Mouse (Mus musculus): ENCODE measurements around the gene Blvrb. TPM values are rescaled to one million over a fixed set of nuclear protein-coding genes. Genes with fewer than 3 reads are reported as not detected.
A peak's percentile ranks its signal among the peaks of the same experiment; 100 is the strongest.

The Blvrb gene
- total and polyA plus RNA-seq, 3 experiments: 210 to 245 TPM; not detected in 1

GRCm38 (mm10) chr7:27472596-27472995 is 24.8 kb downstream of the Blvrb start:
- peak; percentile 64 for DNase-seq (ENCODE audit: low read depth, low spot score)
- Histone ChIP-seq H3K27me3 (ENCODE audit: control insufficient read depth in 1 of 2, insufficient read depth in 2 of 2, low read length in 2 of 2) (no peaks in the 10 kb centered on the region), H3K27ac (ENCODE audit: control insufficient read depth, low read depth, low read length) (peak overlapping the region; percentile 67), H3K36me3 (ENCODE audit: control insufficient read depth in 1 of 2, insufficient read depth in 2 of 2, low read length in 2 of 2) (peaks cover 0 to 10% of the 10 kb centered on the region in 2 experiments; a peak in 2 of 4 replicates), H3K4me3 (ENCODE audit: control insufficient read depth in 1 of 2, insufficient read depth in 1 of 2, low read depth in 2 of 2, low read length in 2 of 2) (peak overlapping the region; percentile 56 to 97), H3K9me3 (replicated peaks; ENCODE audit: insufficient read depth, low read length) (no peaks in the 10 kb centered on the region), H3K4me1 (ENCODE audit: control insufficient read depth in 1 of 2, insufficient read depth in 2 of 2, low read length in 2 of 2) (peaks cover 2 to 9% of the 10 kb centered on the region in 2 experiments; a peak in 3 of 4 replicates), H3K9ac (ENCODE audit: control insufficient read depth, low read depth, low read length, poor library complexity, severe bottlenecking) (peak overlapping the region; percentile 60), H3K79me2 (ENCODE audit: control insufficient read depth, insufficient read depth, low read length, poor library complexity) (no peaks in the 10 kb centered on the region; the same call in 1 of the 2 replicates)
- TF ChIP-seq ELF1 (IDR thresholded peaks at IDR 0.05; ENCODE audit: low read depth, low read length): no peak
- TF ChIP-seq JUND (IDR thresholded peaks at IDR 0.05; ENCODE audit: low read depth, low read length): no peak
- no peak; the same call in 1 of the 2 replicates for TF ChIP-seq POLR2AphosphoS5 (IDR thresholded peaks at IDR 0.05; ENCODE audit: borderline replicate concordance, low read depth, low read length)
- TF ChIP-seq MAFK (IDR thresholded peaks at IDR 0.05; ENCODE audit: borderline replicate concordance, low read depth, low read length): no peak
- TF ChIP-seq CHD2 (IDR thresholded peaks at IDR 0.05; ENCODE audit: low read length): no peak
- no peak for TF ChIP-seq ZC3H11A (IDR thresholded peaks at IDR 0.05; ENCODE audit: low read depth, low read length)
- no peak for TF ChIP-seq KAT2A (conservative IDR thresholded peaks at IDR 0.05; ENCODE audit: low read depth, low read length)
- TF ChIP-seq E2F4 (IDR thresholded peaks at IDR 0.05; ENCODE audit: borderline replicate concordance, low read depth, low read length): no peak
- no peak for TF ChIP-seq MYC (IDR thresholded peaks at IDR 0.05; ENCODE audit: low read depth, low read length)
- 0 out of 2 replicates have a peak, but pooled peaks have one; percentile 16 for TF ChIP-seq ETS1 (IDR thresholded peaks at IDR 0.05; ENCODE audit: low read depth, low read length)
- TF ChIP-seq BHLHE40 (IDR thresholded peaks at IDR 0.05; ENCODE audit: borderline replicate concordance, low read depth, low read length): no peak
- no peak for TF ChIP-seq MYB (IDR thresholded peaks at IDR 0.05; ENCODE audit: low read depth, low read length)
- no peak for TF ChIP-seq UBTF (IDR thresholded peaks at IDR 0.05; ENCODE audit: borderline replicate concordance, insufficient read depth, low read depth, low read length)
- TF ChIP-seq GABPA (IDR thresholded peaks at IDR 0.05; ENCODE audit: low read depth, low read length): no peak
- TF ChIP-seq CTCF (IDR thresholded peaks at IDR 0.05 in 2 of 3, conservative IDR thresholded peaks at IDR 0.05 in 1 of 3; ENCODE audit: control insufficient read depth in 1 of 3, insufficient read depth in 1 of 3, low read depth in 2 of 3, low read length in 3 of 3, poor library complexity in 1 of 3, severe bottlenecking in 1 of 3): no peak
- TF ChIP-seq MEF2A (IDR thresholded peaks at IDR 0.05; ENCODE audit: extremely low read depth, insufficient replicate concordance, low read depth, low read length, poor library complexity, severe bottlenecking): no peak
- TF ChIP-seq MAX (IDR thresholded peaks at IDR 0.05; ENCODE audit: low read length): no peak
- TF ChIP-seq CHD1 (IDR thresholded peaks at IDR 0.05; ENCODE audit: low read depth, low read length): 0 out of 2 replicates have a peak, but pooled peaks have one; percentile 18
- TF ChIP-seq RAD21 (IDR thresholded peaks at IDR 0.05; ENCODE audit: low read depth, low read length): no peak
- no peak; the same call in 1 of the 2 replicates for TF ChIP-seq SMC3 (IDR thresholded peaks at IDR 0.05; ENCODE audit: low read depth, low read length)
- TF ChIP-seq USF2 (IDR thresholded peaks at IDR 0.05; ENCODE audit: borderline replicate concordance in 1 of 2, insufficient read depth in 1 of 2, low read depth in 1 of 2, low read length in 2 of 2): no peak
- peak in 1 of 2 experiments; percentile 22; a peak in 1 of 4 replicates for TF ChIP-seq EP300 (IDR thresholded peaks at IDR 0.05; ENCODE audit: low read depth in 1 of 2, low read length in 2 of 2)
- no peak; the same call in 1 of the 2 replicates for TF ChIP-seq ZKSCAN1 (IDR thresholded peaks at IDR 0.05; ENCODE audit: low read depth, low read length)
- TF ChIP-seq POLR2AphosphoS2 (IDR thresholded peaks at IDR 0.05; ENCODE audit: low read length): no peak
- peak; percentile 47 for TF ChIP-seq GATA1 (IDR thresholded peaks at IDR 0.05; ENCODE audit: low read depth, low read length)
- peak; percentile 64; the same call in 1 of the 2 replicates for TF ChIP-seq MXI1 (IDR thresholded peaks at IDR 0.05; ENCODE audit: low read depth, low read length)
- TF ChIP-seq TAL1 (IDR thresholded peaks at IDR 0.05; ENCODE audit: low read length): 0 out of 2 replicates have a peak, but pooled peaks have one; percentile 7
- no peak for TF ChIP-seq TBP (IDR thresholded peaks at IDR 0.05; ENCODE audit: low read depth, low read length)
- no peak for TF ChIP-seq NELFE (IDR thresholded peaks at IDR 0.05; ENCODE audit: low read depth, low read length)
- no peak for TF ChIP-seq NRF1 (IDR thresholded peaks at IDR 0.05; ENCODE audit: insufficient read depth, low read depth, low read length, poor library complexity, severe bottlenecking)
- TF ChIP-seq HCFC1 (IDR thresholded peaks at IDR 0.05; ENCODE audit: low read depth, low read length): no peak
- TF ChIP-seq ZMIZ1 (IDR thresholded peaks at IDR 0.05; ENCODE audit: low read depth, low read length): no peak
- no peak for TF ChIP-seq POLR2A (IDR thresholded peaks at IDR 0.05; ENCODE audit: control insufficient read depth in 1 of 2, insufficient read depth in 1 of 2, low read depth in 1 of 2, low read length in 2 of 2, poor library complexity in 1 of 2)
- TF ChIP-seq SIN3A (IDR thresholded peaks at IDR 0.05; ENCODE audit: low read length): peak; percentile 29; the same call in 1 of the 2 replicates
- no peak for TF ChIP-seq USF1 (IDR thresholded peaks at IDR 0.05; ENCODE audit: low read depth, low read length)
- TF ChIP-seq ZNF384 (IDR thresholded peaks at IDR 0.05; ENCODE audit: low read depth, low read length): no peak
- TF ChIP-seq RCOR1 (IDR thresholded peaks at IDR 0.05; ENCODE audit: low read depth, low read length): 0 out of 2 replicates have a peak, but pooled peaks have one; percentile 21
